Mouse (Mus musculus) forebrain, embryonic 14.5 days (tissue): ENCODE results near the gene Bsg. TPM values are rescaled to one million over a fixed set of nuclear protein-coding genes. Genes with fewer than 3 reads are reported as not detected.

Experiments
- ATAC-seq: fragments of 200-750 bp; cut with Nextera tagmentation; 2 replicates; pipeline ENCODE4 v1.8.0; 2017; ENCODE audit warnings: mild to moderate bottlenecking, moderate library complexity
- DNase-seq: peaks from one replicate; pipeline ENCODE4 v3.0.0-alpha.2; 2015; ENCODE audit warnings: low spot score
- H3K27ac ChIP-seq: fragments of 300-500 bp; sonication (generic); 2 replicates; pipeline ENCODE4 v1.5.1; 2014; ENCODE audit warnings: low read depth, mild to moderate bottlenecking, control low read depth, low read length, moderate library complexity
- H3K27me3 ChIP-seq: fragments of 300-500 bp; sonication (generic); replicated peaks from 2 replicates; pipeline ENCODE4 v1.6.1; 2014; ENCODE audit warnings: low read length, control low read depth, mixed read lengths; ENCODE audit not compliant: control insufficient read depth, insufficient read depth
- H3K36me3 ChIP-seq: fragments of 300-500 bp; sonication (generic); 2 replicates; pipeline ENCODE4 v1.6.1; 2014; ENCODE audit warnings: low read length, control low read depth; ENCODE audit not compliant: control insufficient read depth, insufficient read depth
- H3K4me1 ChIP-seq: fragments of 300-500 bp; sonication (generic); 2 replicates; pipeline ENCODE4 v1.6.1; 2014; ENCODE audit warnings: antibody characterized with exemption, low read length, control low read depth; ENCODE audit not compliant: control insufficient read depth, insufficient read depth
- H3K4me2 ChIP-seq: fragments of 300-500 bp; sonication (generic); 2 replicates; pipeline ENCODE4 v1.6.1; 2014; ENCODE audit warnings: mild to moderate bottlenecking, control low read depth, low read length
- H3K4me3 ChIP-seq: fragments of 300-500 bp; sonication (generic); 2 replicates; pipeline ENCODE4 v1.5.1; 2014; ENCODE audit warnings: low read depth, low read length, control low read depth
- H3K9ac ChIP-seq: fragments of 300-500 bp; sonication (generic); 2 replicates; pipeline ENCODE4 v1.6.1; 2014; ENCODE audit warnings: mild to moderate bottlenecking, low read length, control low read depth, moderate library complexity
- H3K9me3 ChIP-seq: fragments of 300-500 bp; sonication (generic); replicated peaks from 2 replicates; pipeline ENCODE4 v1.6.1; 2016; ENCODE audit warnings: low read length, control low read depth, mixed read lengths; ENCODE audit not compliant: control insufficient read depth
- WGBS: fragments of 180-500 bp; shearing (Covaris S2); extraction: QIAGEN DNeasy Blood & Tissue Kit; methylation state at CpG from one replicate; pipeline ENCODE4 v1.1.7; 2014; 5-methylcytosine and 5-hydroxymethylcytosine counted together
- polyA plus RNA-seq: library from polyadenylated mRNA; unstranded; fragments of >200 nt; fragmentation: Nextera tagmentation; extraction: Ambion mirVana; gene quantifications from 2 replicates; pipeline ENCODE4 v1.2.1, GENCODE M21; 2014

Gene Bsg
- polyA plus RNA-seq, 1 experiment from 2014 or later, result 725 TPM

DNA sequence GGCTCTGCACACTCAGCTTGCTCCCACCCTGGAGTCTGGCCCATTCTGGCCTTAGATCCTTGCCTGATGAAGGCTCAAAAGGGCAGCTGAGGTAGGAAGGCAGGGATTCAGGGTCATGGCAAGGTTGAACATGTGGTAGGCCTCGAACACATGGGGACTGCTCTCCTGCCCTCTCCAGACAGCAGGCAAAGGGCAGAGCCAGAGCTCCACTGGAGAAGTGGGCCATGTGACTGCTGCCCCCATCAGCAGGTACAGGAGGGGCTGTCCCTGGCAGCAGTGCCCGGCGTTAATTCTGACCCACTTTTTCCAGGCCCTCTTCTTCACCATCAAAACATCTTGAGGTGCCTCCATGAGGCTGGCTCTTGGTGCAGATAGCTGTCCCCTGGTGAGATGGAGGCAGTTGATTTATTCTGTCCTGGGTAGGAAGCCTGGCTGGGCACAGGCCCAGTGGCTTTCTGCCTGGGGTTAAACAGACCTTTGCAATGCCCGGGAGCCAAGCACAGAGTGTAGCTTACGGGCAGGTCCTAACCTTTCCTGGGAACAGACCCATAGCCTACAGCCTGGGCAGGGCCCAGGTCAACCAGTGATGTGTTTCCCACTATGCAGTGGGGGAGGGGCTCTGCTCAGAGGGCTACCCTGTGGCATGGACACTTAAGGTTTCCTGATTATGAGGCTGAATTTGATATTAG is 2.3 kb downstream of the Bsg start:
- no peak for ATAC-seq
- H3K4me1 ChIP-seq, result peaks cover 15% of the 10 kb centered on the region
- H3K9me3 ChIP-seq, result no peaks in the 10 kb centered on the region
- no peak overlapping the region for H3K27ac ChIP-seq
- H3K27me3 ChIP-seq, result no peaks in the 10 kb centered on the region
- 86% methylated on average over 5 of the region's 5 CpGs for WGBS
- H3K4me3 ChIP-seq, result no peak overlapping the region
- H3K4me2 ChIP-seq, result peak overlapping the region; percentile 87
- peak overlapping the region; percentile 21 for H3K9ac ChIP-seq
- DNase-seq, result no peak
- H3K36me3 ChIP-seq, result peaks cover 33% of the 10 kb centered on the region

DNA sequence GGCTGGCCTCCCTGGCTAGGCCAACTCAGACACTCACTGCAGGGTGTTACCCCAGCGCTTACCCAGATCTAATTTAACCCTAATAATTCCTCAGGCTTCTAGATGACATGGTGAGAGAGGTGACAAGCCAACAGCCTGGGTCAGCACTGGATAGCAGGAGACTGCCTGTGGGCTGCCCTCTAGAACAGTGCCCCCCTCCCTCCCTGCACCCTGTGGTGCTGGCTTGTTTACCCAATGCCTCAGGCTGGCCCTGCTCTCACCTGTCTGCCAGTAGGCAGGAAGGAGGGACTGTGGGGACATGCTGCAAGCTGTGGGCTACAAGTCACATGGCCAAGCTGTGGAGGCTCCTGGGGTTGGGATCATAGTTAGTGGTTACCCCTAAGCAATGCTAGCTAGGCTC is 2.9 kb downstream of the Bsg start:
- peaks cover 15% of the 10 kb centered on the region for H3K4me1 ChIP-seq
- no peaks in the 10 kb centered on the region for H3K9me3 ChIP-seq
- H3K4me3 ChIP-seq, result no peak overlapping the region
- ATAC-seq (no peak), DNase-seq (no peak)
- WGBS, result 91% methylated on average over 1 of the region's 1 CpGs
- no peak overlapping the region for H3K4me2 ChIP-seq
- H3K27me3 ChIP-seq, result no peaks in the 10 kb centered on the region
- H3K27ac ChIP-seq, result no peak overlapping the region
- H3K9ac ChIP-seq, result no peak overlapping the region
- peaks cover 39% of the 10 kb centered on the region for H3K36me3 ChIP-seq

DNA sequence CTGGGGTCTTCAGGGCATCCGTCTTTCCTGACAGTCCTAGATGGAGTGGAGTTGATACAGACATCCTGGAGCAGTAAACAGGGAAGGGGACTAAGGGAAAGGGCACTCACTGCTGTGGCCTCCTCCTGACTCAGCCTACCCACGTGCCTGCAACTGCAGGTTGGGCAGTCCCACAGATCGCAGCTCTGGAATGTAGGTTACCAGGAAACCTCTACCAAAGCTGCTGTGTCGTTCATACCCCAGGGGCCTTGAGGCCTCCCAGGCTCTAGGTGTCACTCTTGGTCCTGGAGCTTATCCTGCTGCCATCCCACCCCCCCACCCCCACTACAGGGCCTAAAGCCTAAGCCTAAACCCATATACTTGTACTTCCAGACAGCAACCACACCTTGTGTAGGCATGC is 3.5 kb downstream of the Bsg start:
- H3K9me3 ChIP-seq, result no peaks in the 10 kb centered on the region
- H3K36me3 ChIP-seq, result peaks cover 40% of the 10 kb centered on the region
- DNase-seq (no peak), ATAC-seq (no peak)
- H3K27ac ChIP-seq, result no peak overlapping the region
- WGBS, result 78% methylated on average over 4 of the region's 4 CpGs
- no peak overlapping the region for H3K9ac ChIP-seq
- H3K4me3 ChIP-seq, result no peak overlapping the region
- H3K4me1 ChIP-seq, result peaks cover 15% of the 10 kb centered on the region
- H3K4me2 ChIP-seq, result no peak overlapping the region
- no peaks in the 10 kb centered on the region for H3K27me3 ChIP-seq

DNA sequence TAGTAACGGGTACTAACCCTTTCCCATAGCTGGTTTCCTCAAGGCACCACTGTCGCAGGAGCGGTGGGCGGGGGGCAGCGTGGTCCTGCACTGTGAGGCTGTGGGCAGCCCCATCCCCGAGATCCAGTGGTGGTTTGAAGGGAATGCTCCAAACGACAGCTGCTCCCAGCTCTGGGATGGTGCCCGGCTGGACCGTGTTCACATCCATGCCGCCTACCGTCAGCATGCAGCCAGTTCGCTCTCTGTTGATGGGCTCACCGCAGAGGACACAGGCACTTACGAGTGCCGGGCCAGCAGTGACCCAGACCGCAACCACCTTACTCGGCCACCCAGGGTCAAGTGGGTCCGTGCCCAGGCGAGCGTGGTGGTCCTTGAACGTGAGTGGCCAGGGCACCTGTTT is 4.4 kb downstream of the Bsg start:
- Histone ChIP-seq H3K4me2 (no peak overlapping the region), H3K4me1 (peaks cover 15% of the 10 kb centered on the region), H3K9me3 (no peaks in the 10 kb centered on the region), H3K4me3 (no peak overlapping the region), H3K27me3 (no peaks in the 10 kb centered on the region), H3K27ac (no peak overlapping the region), H3K36me3 (peaks cover 40% of the 10 kb centered on the region), H3K9ac (no peak overlapping the region)
- ATAC-seq, result no peak
- no peak for DNase-seq
- 92% methylated on average over 21 of the region's 21 CpGs for WGBS

DNA sequence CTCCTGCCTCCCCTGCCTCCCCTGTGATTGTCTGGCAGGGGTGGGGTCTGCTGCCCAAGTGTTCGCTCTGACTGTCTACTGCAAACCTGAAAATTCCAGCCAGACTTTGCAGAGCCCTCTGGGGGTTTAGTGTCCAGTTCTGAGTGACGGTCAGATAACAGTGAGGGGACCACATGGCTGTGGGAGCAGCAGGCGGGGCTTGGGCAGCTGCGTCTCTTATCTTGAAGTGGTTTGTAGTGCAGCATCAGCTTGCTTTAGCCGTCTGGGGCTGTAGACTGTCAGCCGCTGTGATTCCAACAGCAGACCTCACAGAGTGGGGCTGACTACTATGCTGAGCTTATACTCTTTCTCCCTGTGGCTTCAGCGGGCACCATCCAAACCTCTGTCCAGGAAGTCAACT is 5.0 kb downstream of the Bsg start:
- Histone ChIP-seq H3K4me1 (peaks cover 15% of the 10 kb centered on the region), H3K36me3 (peaks cover 40% of the 10 kb centered on the region), H3K9me3 (no peaks in the 10 kb centered on the region), H3K27me3 (no peaks in the 10 kb centered on the region), H3K27ac (no peak overlapping the region), H3K4me2 (no peak overlapping the region), H3K9ac (no peak overlapping the region), H3K4me3 (no peak overlapping the region)
- ATAC-seq, result no peak
- no peak for DNase-seq
- WGBS, result 87% methylated on average over 7 of the region's 7 CpGs

DNA sequence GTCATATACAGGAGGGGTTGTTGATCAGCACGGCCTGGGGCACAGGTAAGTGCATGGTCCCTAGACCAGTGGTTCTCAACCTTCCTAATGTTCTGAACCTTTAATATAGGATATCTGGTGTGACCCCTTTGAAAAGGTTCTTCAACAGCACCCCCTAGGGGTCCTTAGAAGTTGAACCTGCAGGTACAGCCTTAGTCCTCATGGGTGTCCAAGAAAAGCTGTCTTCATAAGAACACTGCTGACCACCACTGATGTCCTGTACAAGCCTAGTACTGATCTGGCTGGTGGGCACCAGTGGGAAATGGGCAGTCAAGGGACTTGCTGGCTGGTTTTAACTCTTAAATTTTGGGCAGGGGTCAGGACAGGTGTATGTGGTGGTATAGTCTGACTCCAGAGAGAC is 7.7 kb downstream of the Bsg start:
- no peak overlapping the region for H3K27ac ChIP-seq
- 93% methylated on average over 1 of the region's 1 CpGs for WGBS
- peaks cover under 1% of the 10 kb centered on the region; the same call in 1 of the 2 replicates for H3K4me1 ChIP-seq
- H3K27me3 ChIP-seq, result peaks cover 21% of the 10 kb centered on the region
- no peak overlapping the region for H3K4me3 ChIP-seq
- H3K9ac ChIP-seq, result no peak overlapping the region
- peaks cover 40% of the 10 kb centered on the region for H3K36me3 ChIP-seq
- H3K9me3 ChIP-seq, result no peaks in the 10 kb centered on the region
- DNase-seq, result no peak
- no peak; the same call in 1 of the 2 replicates for ATAC-seq
- H3K4me2 ChIP-seq, result no peak overlapping the region

DNA sequence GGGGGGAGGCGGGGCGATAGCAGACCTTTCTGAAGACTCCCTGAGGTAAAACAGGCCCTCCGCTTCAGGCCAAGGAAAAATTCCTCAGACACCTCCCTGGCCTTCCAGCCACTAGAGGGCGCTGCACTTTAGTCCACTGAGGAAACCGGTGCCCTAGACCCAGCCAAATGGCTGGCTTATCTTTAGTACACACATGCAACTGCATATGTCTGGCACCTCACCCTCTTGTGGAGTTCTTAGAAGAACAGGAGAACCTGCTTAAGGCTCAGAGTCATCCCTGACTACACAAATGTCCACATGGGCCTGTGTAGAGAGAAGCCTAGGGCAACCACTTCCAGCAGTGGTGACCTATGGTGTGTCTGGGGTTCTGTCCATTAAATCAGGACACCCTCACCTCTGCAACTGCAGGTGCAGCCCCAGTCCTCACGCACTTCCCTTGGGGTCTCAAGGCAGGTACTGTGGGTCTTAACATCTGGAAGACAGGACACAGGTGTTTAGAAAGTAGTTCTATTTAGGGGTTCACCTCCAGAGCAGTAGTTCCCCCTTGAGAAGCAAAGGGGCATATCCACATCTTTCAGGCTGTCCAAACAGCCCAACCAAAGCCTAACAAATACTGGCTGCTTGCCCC is 8.3 kb downstream of the Bsg start:
- Histone ChIP-seq H3K4me1 (peaks cover 3% of the 10 kb centered on the region; the same call in 1 of the 2 replicates), H3K4me3 (no peak overlapping the region), H3K9me3 (no peaks in the 10 kb centered on the region), H3K36me3 (peaks cover 40% of the 10 kb centered on the region), H3K27ac (no peak overlapping the region), H3K4me2 (no peak overlapping the region), H3K9ac (no peak overlapping the region), H3K27me3 (peaks cover 26% of the 10 kb centered on the region)
- DNase-seq (peak; percentile 79), ATAC-seq (no peak; the same call in 1 of the 2 replicates)
- 18% methylated on average over 4 of the region's 6 CpGs for WGBS

DNA sequence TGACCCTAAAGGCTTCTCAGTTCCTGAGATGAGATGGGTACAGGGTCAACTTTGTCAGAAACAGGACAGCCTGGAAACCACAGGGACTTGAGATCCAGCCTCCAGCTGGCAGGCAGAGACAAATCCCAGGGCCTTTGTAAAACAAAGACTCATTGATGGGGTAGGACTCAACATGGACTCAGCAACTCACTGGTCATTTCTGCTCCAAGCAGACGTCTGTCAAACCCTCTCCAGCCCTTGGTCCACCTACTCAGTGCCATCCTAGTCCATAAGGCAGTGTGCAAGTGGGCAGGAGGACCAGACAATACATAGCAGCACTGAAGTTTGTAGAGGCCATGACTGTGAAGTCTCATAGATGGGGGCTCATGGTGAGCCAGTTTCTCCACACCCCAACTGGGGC is 8.9 kb downstream of the Bsg start:
- 27% methylated on average over 1 of the region's 1 CpGs for WGBS
- H3K4me1 ChIP-seq, result peaks cover 3% of the 10 kb centered on the region; the same call in 1 of the 2 replicates
- peaks cover 40% of the 10 kb centered on the region for H3K36me3 ChIP-seq

DNA sequence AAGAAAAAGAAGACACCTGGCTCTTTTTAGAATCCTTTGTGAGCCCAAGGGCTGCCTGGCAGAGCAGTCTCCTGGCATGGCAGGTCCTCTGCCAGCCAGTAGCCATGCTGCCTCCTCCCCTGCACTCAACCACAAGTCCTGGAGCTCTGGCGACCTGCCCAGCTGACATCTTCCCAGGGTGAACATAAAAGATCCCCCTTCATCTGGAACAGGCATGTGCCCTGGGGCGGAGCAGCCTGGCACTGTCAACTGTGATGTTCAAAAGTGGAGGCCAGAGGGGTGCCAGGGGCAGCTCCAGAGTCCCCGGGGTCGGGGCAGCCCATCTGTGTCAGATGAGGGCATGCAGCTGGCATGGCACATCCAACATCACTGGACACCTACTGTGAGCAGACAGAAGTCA is 10.7 kb downstream of the Bsg start:
- Histone ChIP-seq H3K27me3 (peaks cover 40% of the 10 kb centered on the region), H3K27ac (no peak overlapping the region), H3K9ac (no peak overlapping the region), H3K4me3 (no peak overlapping the region), H3K4me1 (peaks cover 3% of the 10 kb centered on the region; the same call in 1 of the 2 replicates), H3K4me2 (no peak overlapping the region), H3K9me3 (no peaks in the 10 kb centered on the region), H3K36me3 (peaks cover 22% of the 10 kb centered on the region)
- WGBS, result 42% methylated on average over 4 of the region's 4 CpGs
- DNase-seq, result no peak
- ATAC-seq, result no peak

More for the DNA sequence above, 8.9 kb downstream of the Bsg start:
- DNase-seq (no peak), ATAC-seq (no peak)
- H3K4me2 ChIP-seq, result no peak overlapping the region
- H3K27me3 ChIP-seq, result peaks cover 31% of the 10 kb centered on the region
- no peak overlapping the region for H3K4me3 ChIP-seq
- H3K27ac ChIP-seq, result no peak overlapping the region
- no peaks in the 10 kb centered on the region for H3K9me3 ChIP-seq
- H3K9ac ChIP-seq, result no peak overlapping the region
